Comparison of ENCODE assay signal across 19 mouse cellular contexts in genomic region chr10:117687577-117687976, GRCm38 (mm10). TPM values are rescaled to one million over a fixed set of nuclear protein-coding genes. Genes with fewer than 3 reads are reported as not detected.
DNase-seq lines count a peak whose midpoint lies in the region; ATAC-seq and TF ChIP-seq lines count a peak whose summit lies in the region.
"Had no signal": no experiment of that assay in that cellular context is flagged by ENCODE, and none has a peak within 500 bp of the region (broad histone marks: within the 10 kb centered on the region; RNA-seq: fewer than 3 reads in every experiment).

No protein-coding gene starts in this region.

- no peak overlapping the region for H3K9ac ChIP-seq in liver, postnatal 0 days (replicated peaks)
- H3K9ac ChIP-seq in liver, embryonic 12.5 days = no peak overlapping the region
- H3K9ac ChIP-seq in stomach, postnatal 0 days (ENCODE audit: low read length) = no peak overlapping the region
- H3K9ac ChIP-seq: embryonic facial prominence, embryonic 12.5 days; embryonic facial prominence, embryonic 15.5 days; forebrain, postnatal 0 days; heart, embryonic 13.5 days; hindbrain, embryonic 13.5 days; intestine, embryonic 15.5 days had no signal

- no peak overlapping the region for H3K4me3 ChIP-seq in liver, postnatal 0 days (ENCODE audit: low read depth, low read length)
- H3K4me3 ChIP-seq in liver, embryonic 12.5 days = no peak overlapping the region
- no peak overlapping the region for H3K4me3 ChIP-seq in stomach, postnatal 0 days (ENCODE audit: low read depth, low read length)
- H3K4me3 ChIP-seq: embryonic facial prominence, embryonic 12.5 days; embryonic facial prominence, embryonic 15.5 days; gastrocnemius, adult 2 months; heart, embryonic 13.5 days; hindbrain, embryonic 10.5 days; hindbrain, embryonic 13.5 days; intestine, embryonic 15.5 days had no signal

- peak; percentile 81 for DNase-seq in heart, adult 11 months
- no peak for DNase-seq in heart, postnatal 14 days
- no peak for DNase-seq in liver, postnatal 0 days
- peak; percentile 36 for DNase-seq in NIH3T3 (ENCODE audit: low read depth)
- no peak for DNase-seq in stomach, postnatal 0 days (ENCODE audit: low spot score)
- DNase-seq in right cerebral cortex, postnatal 36 days (ENCODE audit: low spot score in 2 of 2) = no peak
- DNase-seq: adrenal gland, adult 8-10 months; cerebellum, adult 18-20 months; cerebellum, adult 9-10 months; forebrain, postnatal 0 days; gastrocnemius, adult 2 months; gastrocnemius, postnatal 14 days had no signal

- intact Hi-C loops in heart, postnatal 14 days (cut with DNase I) = no loop called here

- no peak for TF ChIP-seq EP300 in liver, postnatal 0 days (IDR thresholded peaks at IDR 0.05; ENCODE audit: low read depth)
- TF ChIP-seq EP300 in stomach, postnatal 0 days (optimal IDR thresholded peaks at IDR 0.05) = no peak

- no peak for TF ChIP-seq CTCF in liver, postnatal 0 days (IDR thresholded peaks at IDR 0.05; ENCODE audit: low read depth)
- TF ChIP-seq CTCF in stomach, postnatal 0 days (IDR thresholded peaks at IDR 0.05; ENCODE audit: low read depth) = no peak

- H3K4me1 ChIP-seq in liver, postnatal 0 days (ENCODE audit: insufficient read depth) = no peaks in the 10 kb centered on the region
- no peaks in the 10 kb centered on the region for H3K4me1 ChIP-seq in liver, embryonic 12.5 days
- no peaks in the 10 kb centered on the region for H3K4me1 ChIP-seq in stomach, postnatal 0 days (replicated peaks; ENCODE audit: control insufficient read depth, insufficient read depth)
- H3K4me1 ChIP-seq: embryonic facial prominence, embryonic 12.5 days; heart, embryonic 13.5 days; hindbrain, embryonic 10.5 days; hindbrain, embryonic 13.5 days; intestine, embryonic 15.5 days had no signal

- no peak overlapping the region for H3K27ac ChIP-seq in liver, postnatal 0 days (ENCODE audit: low read depth)
- no peak overlapping the region for H3K27ac ChIP-seq in liver, embryonic 12.5 days
- no peak overlapping the region for H3K27ac ChIP-seq in stomach, postnatal 0 days (replicated peaks)
- H3K27ac ChIP-seq: embryonic facial prominence, embryonic 12.5 days; embryonic facial prominence, embryonic 15.5 days; gastrocnemius, adult 2 months; heart, embryonic 13.5 days; hindbrain, embryonic 10.5 days; hindbrain, embryonic 13.5 days; intestine, embryonic 15.5 days had no signal

- WGBS in liver, postnatal 0 days (ENCODE audit: insufficient replicate concordance) = 79% methylated on average over 7 of the region's 7 CpGs
- WGBS in liver, embryonic 12.5 days (ENCODE audit: insufficient replicate concordance) = 80% methylated on average over 7 of the region's 7 CpGs
- WGBS in stomach, postnatal 0 days = 84% methylated on average over 7 of the region's 7 CpGs

- ATAC-seq in liver, postnatal 0 days = 0 out of 2 replicates have a peak, but pooled peaks have one; percentile 40
- no peak for ATAC-seq in liver, embryonic 12.5 days
- no peak for ATAC-seq in stomach, postnatal 0 days (ENCODE audit: low FRiP score, low TSS enrichment)

- H3K4me2 ChIP-seq in liver, postnatal 0 days (ENCODE audit: low read depth, low read length) = no peak overlapping the region
- no peak overlapping the region for H3K4me2 ChIP-seq in liver, embryonic 12.5 days
- H3K4me2 ChIP-seq in stomach, postnatal 0 days (replicated peaks; ENCODE audit: low read depth) = no peak overlapping the region
- H3K4me2 ChIP-seq: embryonic facial prominence, embryonic 12.5 days; embryonic facial prominence, embryonic 15.5 days; heart, embryonic 13.5 days; hindbrain, embryonic 13.5 days; intestine, embryonic 15.5 days had no signal

- H3K9me3 ChIP-seq in liver, postnatal 0 days (ENCODE audit: low read length) = no peaks in the 10 kb centered on the region
- no peaks in the 10 kb centered on the region for H3K9me3 ChIP-seq in liver, embryonic 12.5 days (replicated peaks)
- H3K9me3 ChIP-seq in stomach, postnatal 0 days (ENCODE audit: control insufficient read depth, low read length) = no peaks in the 10 kb centered on the region
- H3K9me3 ChIP-seq: embryonic facial prominence, embryonic 12.5 days; embryonic facial prominence, embryonic 15.5 days; heart, embryonic 13.5 days; hindbrain, embryonic 10.5 days; hindbrain, embryonic 13.5 days; intestine, embryonic 15.5 days had no signal

- no peaks in the 10 kb centered on the region for H3K27me3 ChIP-seq in liver, postnatal 0 days (ENCODE audit: insufficient read depth, low read length)
- no peaks in the 10 kb centered on the region for H3K27me3 ChIP-seq in liver, embryonic 12.5 days (replicated peaks)
- no peaks in the 10 kb centered on the region for H3K27me3 ChIP-seq in stomach, postnatal 0 days (ENCODE audit: control insufficient read depth, insufficient read depth, low read length)
- H3K27me3 ChIP-seq: embryonic facial prominence, embryonic 12.5 days; embryonic facial prominence, embryonic 15.5 days; heart, embryonic 13.5 days; hindbrain, embryonic 13.5 days; intestine, embryonic 15.5 days had no signal

- peaks cover 41% of the 10 kb centered on the region for H3K36me3 ChIP-seq in liver, postnatal 0 days (replicated peaks; ENCODE audit: insufficient read depth, low read length)
- peaks cover 43% of the 10 kb centered on the region for H3K36me3 ChIP-seq in liver, embryonic 12.5 days
- peaks cover 19% of the 10 kb centered on the region for H3K36me3 ChIP-seq in stomach, postnatal 0 days (ENCODE audit: control insufficient read depth, insufficient read depth, low read length)

RNA-seq across cellular contexts. Expression of gene Mdm2, which starts 23.0 kb away (rescaled TPM):
- 10 to 100 TPM; 52.3 to 52.5 TPM for total RNA-seq in heart, postnatal 14 days (2021)
- polyA plus RNA-seq in liver, postnatal 0 days (2015; fragmentation: Nextera tagmentation; extraction: Ambion mirVana) = 10.5 and 11.3 TPM in 2 replicates
- 35.6 and 36.9 TPM in 2 replicates for polyA plus RNA-seq in liver, embryonic 12.5 days (2016; fragmentation: Nextera tagmentation; extraction: Ambion mirVana)
- polyA plus RNA-seq in stomach, postnatal 0 days (2015; fragmentation: Nextera tagmentation; extraction: Ambion mirVana) = 14.8 and 17.6 TPM in 2 replicates

RNA-seq across cellular contexts. Expression of gene Cpm, which starts 58.3 kb away (rescaled TPM):
- 1 to 10 TPM; 5.1 to 5.3 TPM for total RNA-seq in heart, postnatal 14 days (2021)
- 7.0 and 7.7 TPM in 2 replicates for polyA plus RNA-seq in liver, postnatal 0 days (2015; fragmentation: Nextera tagmentation; extraction: Ambion mirVana)
- polyA plus RNA-seq in liver, embryonic 12.5 days (2016; fragmentation: Nextera tagmentation; extraction: Ambion mirVana) = 29.8 and 30.7 TPM in 2 replicates
- polyA plus RNA-seq in stomach, postnatal 0 days (2015; fragmentation: Nextera tagmentation; extraction: Ambion mirVana) = 22.9 and 26.6 TPM in 2 replicates

RNA-seq across cellular contexts. Expression of gene Slc35e3, which starts 58.6 kb away (rescaled TPM):
- 1 to 10 TPM; 6.3 to 6.6 TPM for total RNA-seq in heart, postnatal 14 days (2021)
- polyA plus RNA-seq in liver, postnatal 0 days (2015; fragmentation: Nextera tagmentation; extraction: Ambion mirVana) = 2.8 and 3.7 TPM in 2 replicates
- polyA plus RNA-seq in liver, embryonic 12.5 days (2016; fragmentation: Nextera tagmentation; extraction: Ambion mirVana) = 5.2 and 5.3 TPM in 2 replicates
- 19.4 and 21.0 TPM in 2 replicates for polyA plus RNA-seq in stomach, postnatal 0 days (2015; fragmentation: Nextera tagmentation; extraction: Ambion mirVana)

Comparison
In these comparisons a context has a peak if more than half of its experiments do, and no peak if none do; other contexts are left out.
1. DNase-seq: peak in heart, adult 11 months (single experiment) and NIH3T3 (single experiment); none in heart, postnatal 14 days (0 of 2), liver, postnatal 0 days (single experiment), stomach, postnatal 0 days (single experiment) and right cerebral cortex, postnatal 36 days (0 of 2).